7 mouse cellular contexts compared by ENCODE assay signal in the genomic region with DNA sequence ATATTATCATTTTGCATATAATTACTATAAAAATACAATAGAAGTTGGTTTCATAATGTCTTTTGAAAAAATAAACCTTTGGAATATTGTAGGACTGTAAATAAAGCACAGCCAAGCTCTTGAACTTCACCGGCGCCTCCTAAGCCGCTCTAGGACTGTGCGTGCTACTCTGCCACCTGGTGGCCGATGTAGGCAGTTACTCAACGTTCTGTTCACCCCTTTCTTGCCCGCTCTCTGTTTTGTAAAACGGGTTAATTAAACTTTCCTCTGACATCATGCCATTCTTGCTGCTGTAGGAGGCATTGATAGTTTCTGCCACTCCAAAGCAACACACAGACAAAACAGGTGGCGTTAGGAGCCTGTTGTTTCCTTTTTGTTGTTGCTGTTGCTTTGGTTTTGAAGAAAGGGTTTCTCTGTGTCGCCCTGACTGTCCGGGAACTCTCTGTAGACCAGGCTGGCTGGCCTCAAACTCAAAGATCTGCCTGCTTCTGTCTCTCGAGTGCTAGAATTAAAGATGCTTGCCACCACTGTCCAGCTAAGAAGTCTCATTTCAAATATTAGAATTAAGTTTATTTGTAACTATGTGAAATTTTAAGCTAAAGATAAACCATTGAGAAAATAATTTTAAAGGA. TPM values are rescaled to one million over a fixed set of nuclear protein-coding genes. Genes with fewer than 3 reads are reported as not detected.
DNase-seq lines count a peak whose midpoint lies in the region; ATAC-seq lines count a peak whose summit lies in the region.

No protein-coding gene starts in this region.

- DNase-seq in adipocyte (ENCODE audit: low spot score), result peak; percentile 84
- peak; percentile 85 to 88 for DNase-seq in cerebellum, postnatal 14 days
- peak; percentile 71 to 75 for DNase-seq in frontal cortex, postnatal 36 days (ENCODE audit: low spot score in 2 of 2)
- peak; percentile 49 to 58 for DNase-seq in left cerebral cortex, postnatal 36 days (ENCODE audit: low spot score in 2 of 2)
- DNase-seq in midbrain, embryonic 11.5 days (ENCODE audit: low spot score, missing footprints), result peak; percentile 98
- peak; percentile 32 to 41 for DNase-seq in right cerebral cortex, postnatal 36 days (ENCODE audit: low spot score in 2 of 2)

- no peak overlapping the region for H3K9ac ChIP-seq in midbrain, embryonic 11.5 days (ENCODE audit: low read length)

- H3K4me3 ChIP-seq in midbrain, embryonic 11.5 days (ENCODE audit: low read depth, low read length), result no peak overlapping the region

- 11% methylated on average over 12 of the region's 12 CpGs for WGBS in midbrain, embryonic 11.5 days

- peaks cover 6% of the 10 kb centered on the region; the same call in 1 of the 2 replicates for H3K4me1 ChIP-seq in midbrain, embryonic 11.5 days (ENCODE audit: control insufficient read depth, insufficient read depth, low read length)

- peak; percentile 85 for ATAC-seq in inflammation-experienced regulatory T-cells, adult 6 months
- peak; percentile 85 for ATAC-seq in midbrain, embryonic 11.5 days (ENCODE audit: low FRiP score)

- no peaks in the 10 kb centered on the region for H3K9me3 ChIP-seq in midbrain, embryonic 11.5 days (ENCODE audit: control insufficient read depth, low read length)

- peaks cover 3% of the 10 kb centered on the region; the same call in 1 of the 2 replicates for H3K27me3 ChIP-seq in midbrain, embryonic 11.5 days (ENCODE audit: control insufficient read depth, insufficient read depth, low read length)

- no peak overlapping the region for H3K4me2 ChIP-seq in midbrain, embryonic 11.5 days

- no peak overlapping the region for H3K27ac ChIP-seq in midbrain, embryonic 11.5 days (ENCODE audit: low read depth, low read length)

- intact Hi-C loops in left cerebral cortex, postnatal 36 days (cut with DNase I), result loop anchor here (1.0 to 5.0 kb wide), 3 partner anchors 240 to 615 kb away; partner anchors contain the start of gene Lhx8

- H3K36me3 ChIP-seq in midbrain, embryonic 11.5 days (ENCODE audit: control insufficient read depth, insufficient read depth, low read length), result no peaks in the 10 kb centered on the region

RNA-seq across cellular contexts. Expression of gene Cryz, which starts 24.1 kb away (rescaled TPM):
- polyA plus RNA-seq in inflammation-experienced regulatory T-cells, adult 6 months (2017; shearing (Covaris generic)), result 1 to 10 TPM; 1.8 to 3.9 (median 3.6) TPM
- total RNA-seq in left cerebral cortex, postnatal 36 days (2021), result 10 to 100 TPM; 19.8 to 22.2 TPM
- 18.6 and 21.2 TPM in 2 replicates for polyA plus RNA-seq in midbrain, embryonic 11.5 days (2014; fragmentation: Nextera tagmentation; extraction: Ambion mirVana)

RNA-seq across cellular contexts. Expression of gene Tyw3, which starts 24.4 kb away (rescaled TPM):
- 1 to 10 TPM; 7.1 to 9.7 (median 7.6) TPM for polyA plus RNA-seq in inflammation-experienced regulatory T-cells, adult 6 months (2017; shearing (Covaris generic))
- 10 to 100 TPM; 12.3 to 14.7 TPM for total RNA-seq in left cerebral cortex, postnatal 36 days (2021)
- polyA plus RNA-seq in midbrain, embryonic 11.5 days (2014; fragmentation: Nextera tagmentation; extraction: Ambion mirVana), result 18.4 and 19.0 TPM in 2 replicates

Comparison
In these comparisons a context has a peak if more than half of its experiments do, and no peak if none do; other contexts are left out.
1. DNase-seq: peak in every context shown above with its lines; median percentile 98 in midbrain, embryonic 11.5 days; 86 in cerebellum, postnatal 14 days; 84 in adipocyte; 73 in frontal cortex, postnatal 36 days; 54 in left cerebral cortex, postnatal 36 days; 36 in right cerebral cortex, postnatal 36 days.